Mouse (Mus musculus) ES-Bruce4 (cell line): ENCODE measurements around the gene Lrrc15. TPM values are rescaled to one million over a fixed set of nuclear protein-coding genes. Genes with fewer than 3 reads are reported as not detected.

Experiments used
- H3K27ac ChIP-seq: 2 replicates; pipeline ENCODE4 v1.5.1; 2012; ENCODE audit warnings: low read length, inconsistent platforms; ENCODE audit not compliant: insufficient read depth
- H3K27me3 ChIP-seq: 2 replicates; pipeline ENCODE4 v1.6.1; 2012; ENCODE audit warnings: mild to moderate bottlenecking, low read length, inconsistent platforms; ENCODE audit not compliant: control insufficient read depth, poor library complexity, insufficient read depth, severe bottlenecking
- H3K36me3 ChIP-seq: 2 replicates; pipeline ENCODE4 v1.6.1; 2012; ENCODE audit warnings: inconsistent platforms, mild to moderate bottlenecking, low read length, moderate library complexity; ENCODE audit not compliant: control insufficient read depth, poor library complexity, insufficient read depth, severe bottlenecking
- H3K4me1 ChIP-seq: one replicate; pipeline ENCODE4 v1.8.1; 2011; ENCODE audit warnings: low read length; ENCODE audit not compliant: control insufficient read depth, insufficient read depth
- H3K4me3 ChIP-seq: 2 replicates; pipeline ENCODE4 v1.5.1; 2011; ENCODE audit warnings: low read depth, mild to moderate bottlenecking, low read length
- H3K9ac ChIP-seq: 2 replicates; pipeline ENCODE4 v1.6.1; 2012; ENCODE audit warnings: low read depth, mild to moderate bottlenecking, inconsistent platforms; ENCODE audit not compliant: poor library complexity, severe bottlenecking
- H3K9me3 ChIP-seq: replicated peaks from 2 replicates; pipeline ENCODE4 v1.6.1; 2012; ENCODE audit warnings: mild to moderate bottlenecking, low read length, inconsistent platforms; ENCODE audit not compliant: control insufficient read depth, poor library complexity, insufficient read depth, severe bottlenecking
- CTCF ChIP-seq: IDR thresholded peaks from one replicate; pipeline ENCODE4 v1.8.1; 2011; ENCODE audit warnings: low read depth, low read length
- EP300 ChIP-seq: IDR thresholded peaks from 2 replicates; pipeline ENCODE4 v1.6.1; 2011; ENCODE audit warnings: low read depth, low read length; ENCODE audit not compliant: insufficient read depth
- POLR2A ChIP-seq: IDR thresholded peaks from one replicate; pipeline ENCODE4 v1.8.1; 2011; ENCODE audit warnings: low read length; ENCODE audit not compliant: insufficient read depth
- polyA plus RNA-seq: library from polyadenylated mRNA; stranded (reverse); fragments of >200 nt; gene quantifications from 2 replicates; pipeline ENCODE4 v1.2.4, GENCODE M21; 2011; ENCODE audit warnings: low read depth; ENCODE audit not compliant: missing spikeins, insufficient read depth, insufficient read length

The Lrrc15 gene
- polyA plus RNA-seq = 1.5 and 2.1 TPM in 2 replicates

- Histone ChIP-seq H3K9me3 (no peaks in the 10 kb centered on the region), H3K4me3 (peak within 1 kb of the TSS; percentile 65), H3K27ac (no peak within 1 kb of the TSS), H3K27me3 (no peaks in the 10 kb centered on the region), H3K36me3 (no peaks in the 10 kb centered on the region), H3K9ac (peak within 1 kb of the TSS; percentile 45; the same call in 1 of the 2 replicates), H3K4me1 (peaks cover 17% of the 10 kb centered on the region)
- TF ChIP-seq POLR2A = no peak
- no peak for TF ChIP-seq EP300
- TF ChIP-seq CTCF = peak; percentile 24
Observed at GRCm38 (mm10) chr16:30282844-30283495, at the start of gene Lrrc15. Lrrc15 (minus strand) TSS chr16:30283256.

- no peak overlapping the region for H3K4me3 ChIP-seq
- H3K27ac ChIP-seq = no peak overlapping the region
- H3K27me3 ChIP-seq = no peaks in the 10 kb centered on the region
- TF ChIP-seq POLR2A (no peak), EP300 (no peak), CTCF (no peak)
- H3K9me3 ChIP-seq = no peaks in the 10 kb centered on the region
- H3K36me3 ChIP-seq = peaks cover 11% of the 10 kb centered on the region
- no peak overlapping the region for H3K9ac ChIP-seq
- H3K4me1 ChIP-seq = no peaks in the 10 kb centered on the region
Observed at GRCm38 (mm10) chr16:30314236-30314635, 31.2 kb upstream of the Lrrc15 start.

GRCm38 (mm10) chr16:30310647-30311046 is 27.6 kb upstream of the Lrrc15 start, which contains the start of gene Gp5:
Gp5 (minus strand) TSS chr16:30310779.
- TF ChIP-seq CTCF (no peak), POLR2A (no peak), EP300 (no peak)
- peaks cover 6% of the 10 kb centered on the region for H3K36me3 ChIP-seq
- no peaks in the 10 kb centered on the region for H3K27me3 ChIP-seq
- H3K9me3 ChIP-seq = no peaks in the 10 kb centered on the region
- H3K4me1 ChIP-seq = no peaks in the 10 kb centered on the region
- H3K4me3 ChIP-seq = peak within 1 kb of the TSS; percentile 65
- H3K9ac ChIP-seq = peak within 1 kb of the TSS; percentile 54; the same call in 1 of the 2 replicates
- no peak within 1 kb of the TSS for H3K27ac ChIP-seq

GRCm38 (mm10) chr16:30310171-30310515 is 27.1 kb upstream of the Lrrc15 start:
- Histone ChIP-seq H3K27ac (no peak overlapping the region), H3K36me3 (peaks cover 4% of the 10 kb centered on the region; the same call in 1 of the 2 replicates), H3K27me3 (no peaks in the 10 kb centered on the region), H3K9me3 (no peaks in the 10 kb centered on the region), H3K4me1 (no peaks in the 10 kb centered on the region), H3K4me3 (no peak overlapping the region), H3K9ac (no peak overlapping the region)
- no peak for TF ChIP-seq POLR2A
- TF ChIP-seq EP300 = no peak
- TF ChIP-seq CTCF = no peak

- H3K4me3 ChIP-seq = peak overlapping the region; percentile 65
- H3K9ac ChIP-seq = peak overlapping the region; percentile 54
- H3K9me3 ChIP-seq = no peaks in the 10 kb centered on the region
- TF ChIP-seq CTCF = no peak
- TF ChIP-seq POLR2A = no peak
- no peak for TF ChIP-seq EP300
- H3K27me3 ChIP-seq = no peaks in the 10 kb centered on the region
- H3K36me3 ChIP-seq = peaks cover under 1% of the 10 kb centered on the region; the same call in 1 of the 2 replicates
- H3K27ac ChIP-seq = no peak overlapping the region
- no peaks in the 10 kb centered on the region for H3K4me1 ChIP-seq
Observed at GRCm38 (mm10) chr16:30309395-30310170, 26.5 kb upstream of the Lrrc15 start.

- TF ChIP-seq POLR2A = no peak
- TF ChIP-seq CTCF = peak; percentile 26
- no peak for TF ChIP-seq EP300
- Histone ChIP-seq H3K4me1 (no peaks in the 10 kb centered on the region), H3K4me3 (peak overlapping the region; percentile 65), H3K9ac (peak overlapping the region; percentile 54), H3K9me3 (no peaks in the 10 kb centered on the region), H3K36me3 (no peaks in the 10 kb centered on the region), H3K27ac (no peak overlapping the region), H3K27me3 (no peaks in the 10 kb centered on the region)
Observed at GRCm38 (mm10) chr16:30308616-30309394, 25.7 kb upstream of the Lrrc15 start.
